Mouse (Mus musculus) midbrain, postnatal 0 days (tissue): ENCODE data around the gene Klhdc3. TPM values are rescaled to one million over a fixed set of nuclear protein-coding genes. Genes with fewer than 3 reads are reported as not detected.
A peak's percentile ranks its signal among the peaks of the same experiment; 100 is the strongest.

ENCODE experiments used
- ATAC-seq: fragments of 200-750 bp; cut with Nextera tagmentation; 2 replicates; pipeline ENCODE4 v1.8.0; 2017; ENCODE audit warnings: moderate number of reproducible peaks, mild to moderate bottlenecking, moderate TSS enrichment, moderate library complexity; ENCODE audit not compliant: low FRiP score
- DNase-seq: peaks from one replicate; pipeline ENCODE4 v3.0.0-alpha.2; 2015; ENCODE audit warnings: low spot score
- H3K27ac ChIP-seq: fragments of 300-500 bp; sonication (generic); 2 replicates; pipeline ENCODE4 v1.5.1; 2014; ENCODE audit warnings: low read depth, mild to moderate bottlenecking, low read length, mixed read lengths
- H3K27me3 ChIP-seq: fragments of 300-500 bp; sonication (generic); 2 replicates; pipeline ENCODE4 v1.6.1; 2014; ENCODE audit warnings: low read length, control low read depth, mixed read lengths; ENCODE audit not compliant: insufficient read depth
- H3K36me3 ChIP-seq: fragments of 300-500 bp; sonication (generic); 2 replicates; pipeline ENCODE4 v1.6.1; 2014; ENCODE audit warnings: low read length, control low read depth, mixed read lengths; ENCODE audit not compliant: insufficient read depth
- H3K4me1 ChIP-seq: fragments of 300-500 bp; sonication (generic); 2 replicates; pipeline ENCODE4 v1.6.1; 2014; ENCODE audit warnings: mild to moderate bottlenecking, control low read depth, antibody characterized with exemption, low read length, mixed read lengths; ENCODE audit not compliant: insufficient read depth
- H3K4me2 ChIP-seq: fragments of 300-500 bp; sonication (generic); 2 replicates; pipeline ENCODE4 v1.6.1; 2014; ENCODE audit warnings: low read depth, mild to moderate bottlenecking, low read length, mixed read lengths; ENCODE audit not compliant: poor library complexity, severe bottlenecking
- H3K4me3 ChIP-seq: fragments of 300-500 bp; sonication (generic); 2 replicates; pipeline ENCODE4 v1.5.1; 2014; ENCODE audit warnings: low read depth, mild to moderate bottlenecking, low read length, moderate library complexity
- H3K9ac ChIP-seq: fragments of 300-500 bp; sonication (generic); replicated peaks from 2 replicates; pipeline ENCODE4 v1.6.1; 2014; ENCODE audit warnings: mild to moderate bottlenecking, low read length, moderate library complexity, mixed read lengths; ENCODE audit not compliant: poor library complexity, severe bottlenecking
- H3K9me3 ChIP-seq: fragments of 300-500 bp; sonication (generic); 2 replicates; pipeline ENCODE4 v1.6.1; 2016; ENCODE audit warnings: low read length, control low read depth
- CTCF ChIP-seq: IDR thresholded peaks from 2 replicates; pipeline ENCODE4 v1.5.1; 2016; ENCODE audit warnings: antibody characterized with exemption, mild to moderate bottlenecking
- WGBS: fragments of 180-500 bp; shearing (Covaris S2); extraction: QIAGEN DNeasy Blood & Tissue Kit; methylation state at CpG from one replicate; pipeline ENCODE4 v1.1.7; 2014; 5-methylcytosine and 5-hydroxymethylcytosine counted together
- polyA plus RNA-seq: library from polyadenylated mRNA; unstranded; fragments of >200 nt; fragmentation: Nextera tagmentation; extraction: Ambion mirVana; gene quantifications from 2 replicates; pipeline ENCODE4 v1.2.1, GENCODE M21; 2015
- total RNA-seq: library from RNA; depleted of rRNA; stranded (reverse); fragments of >200 nt; gene quantifications from 2 replicates; pipeline ENCODE4 v1.2.3, GENCODE M21; 2014; rRNA removed

The Klhdc3 gene
- 98.7 and 99.7 TPM in 2 replicates for total RNA-seq
- polyA plus RNA-seq: 185 and 192 TPM in 2 replicates

DNA sequence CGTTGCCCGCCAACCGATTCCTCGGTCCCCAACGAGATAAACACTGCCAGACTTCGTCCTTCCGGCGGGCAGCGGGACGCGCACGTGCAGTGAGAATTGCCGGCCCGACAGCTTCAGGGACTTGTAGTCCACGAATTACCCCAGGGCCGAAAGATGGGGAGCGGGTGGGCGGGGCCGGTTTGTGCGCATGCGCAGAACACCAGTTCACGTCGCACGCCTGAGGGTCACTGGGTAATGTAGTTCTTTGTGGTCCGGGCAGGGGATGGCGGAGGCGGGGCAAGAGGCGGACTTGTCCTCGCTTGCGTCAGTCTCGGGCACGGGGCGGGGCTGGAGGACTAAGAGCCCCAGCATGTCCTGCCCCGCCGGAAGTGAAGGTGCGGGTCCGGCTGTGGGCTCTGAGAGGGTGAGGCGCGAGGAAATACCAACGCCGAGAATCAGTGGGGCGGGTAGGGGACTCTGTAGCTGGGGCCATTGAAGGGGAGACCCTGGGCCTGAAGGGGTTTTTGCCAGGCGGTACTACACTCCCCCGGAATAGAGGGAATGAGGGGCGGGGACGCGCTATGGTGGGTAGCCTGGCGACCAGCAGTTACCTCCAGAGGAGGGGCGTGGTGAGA is at the start of gene Klhdc3:
TSS of gene Klhdc3 (minus strand) at position 155 of the 614 bp plus-strand sequence.
- H3K4me2 ChIP-seq: peak within 1 kb of the TSS; percentile 91
- peak within 1 kb of the TSS; percentile 83 for H3K27ac ChIP-seq
- 0% methylated on average over 48 of the region's 49 CpGs for WGBS
- DNase-seq: peak; percentile 98
- peaks cover 51% of the 10 kb centered on the region for H3K36me3 ChIP-seq
- peak within 1 kb of the TSS; percentile 91 for H3K4me3 ChIP-seq
- H3K27me3 ChIP-seq: no peaks in the 10 kb centered on the region
- H3K4me1 ChIP-seq: peaks cover 15% of the 10 kb centered on the region; the same call in 1 of the 2 replicates
- peak; percentile 96 for ATAC-seq
- H3K9ac ChIP-seq: peak within 1 kb of the TSS; percentile 83
- peak; percentile 43 for TF ChIP-seq CTCF
- no peaks in the 10 kb centered on the region for H3K9me3 ChIP-seq

GRCm38 (mm10) chr17:46728904-46729318 is 48.2 kb upstream of the Klhdc3 start, which contains the start of gene Gnmt:
Gene Gnmt, minus strand, starts transcription at chr17:46729168.
- TF ChIP-seq CTCF: no peak
- H3K27me3 ChIP-seq: no peaks in the 10 kb centered on the region
- H3K9me3 ChIP-seq: no peaks in the 10 kb centered on the region
- 0 out of 2 replicates have a peak within 1 kb of the TSS, but pooled peaks have one; percentile 13 for H3K9ac ChIP-seq
- H3K4me1 ChIP-seq: no peaks in the 10 kb centered on the region
- no peak within 1 kb of the TSS for H3K27ac ChIP-seq
- WGBS: 20% methylated on average over 24 of the region's 24 CpGs
- H3K4me2 ChIP-seq: peak within 1 kb of the TSS; percentile 4; the same call in 1 of the 2 replicates
- no peak for DNase-seq
- no peak within 1 kb of the TSS for H3K4me3 ChIP-seq
- H3K36me3 ChIP-seq: peaks cover 10% of the 10 kb centered on the region
- ATAC-seq: no peak

GRCm38 (mm10) chr17:46728496-46728895 is 47.8 kb upstream of the Klhdc3 start:
- peaks cover 10% of the 10 kb centered on the region for H3K36me3 ChIP-seq
- no peak for TF ChIP-seq CTCF
- no peak for ATAC-seq
- no peak overlapping the region for H3K4me3 ChIP-seq
- no peaks in the 10 kb centered on the region for H3K27me3 ChIP-seq
- no peaks in the 10 kb centered on the region for H3K9me3 ChIP-seq
- no peaks in the 10 kb centered on the region for H3K4me1 ChIP-seq
- no peak for DNase-seq
- H3K4me2 ChIP-seq: peak overlapping the region; percentile 4; the same call in 1 of the 2 replicates
- H3K9ac ChIP-seq: 0 out of 2 replicates have a peak overlapping the region, but pooled peaks have one; percentile 13
- WGBS: 51% methylated on average over 11 of the region's 11 CpGs
- H3K27ac ChIP-seq: no peak overlapping the region

DNA sequence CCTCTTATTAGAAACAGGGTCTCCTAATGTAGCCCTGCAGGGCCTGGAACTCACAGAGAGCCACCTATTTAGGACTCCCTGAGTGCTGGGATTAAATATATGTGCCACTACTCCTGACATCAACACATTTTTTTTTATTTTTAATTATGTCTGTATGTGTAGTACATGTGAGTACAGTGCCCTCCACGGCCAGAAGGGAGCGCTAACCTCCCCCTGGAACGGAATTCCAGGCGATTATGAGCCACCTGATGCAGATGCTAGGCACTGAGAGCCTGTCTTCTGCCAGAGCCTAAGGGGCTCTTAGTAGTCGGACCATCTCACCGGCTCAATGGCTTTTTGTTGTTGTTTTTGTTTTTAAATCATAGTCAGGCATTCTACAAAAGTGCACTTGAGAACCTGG is 47.3 kb upstream of the Klhdc3 start:
- peak; percentile 42 for TF ChIP-seq CTCF
- DNase-seq: no peak
- 38% methylated on average over 6 of the region's 6 CpGs for WGBS
- Histone ChIP-seq H3K4me3 (no peak overlapping the region), H3K4me1 (no peaks in the 10 kb centered on the region), H3K9ac (no peak overlapping the region), H3K9me3 (no peaks in the 10 kb centered on the region), H3K27me3 (no peaks in the 10 kb centered on the region), H3K36me3 (peaks cover 13% of the 10 kb centered on the region), H3K27ac (no peak overlapping the region), H3K4me2 (no peak overlapping the region)
- no peak for ATAC-seq

DNA sequence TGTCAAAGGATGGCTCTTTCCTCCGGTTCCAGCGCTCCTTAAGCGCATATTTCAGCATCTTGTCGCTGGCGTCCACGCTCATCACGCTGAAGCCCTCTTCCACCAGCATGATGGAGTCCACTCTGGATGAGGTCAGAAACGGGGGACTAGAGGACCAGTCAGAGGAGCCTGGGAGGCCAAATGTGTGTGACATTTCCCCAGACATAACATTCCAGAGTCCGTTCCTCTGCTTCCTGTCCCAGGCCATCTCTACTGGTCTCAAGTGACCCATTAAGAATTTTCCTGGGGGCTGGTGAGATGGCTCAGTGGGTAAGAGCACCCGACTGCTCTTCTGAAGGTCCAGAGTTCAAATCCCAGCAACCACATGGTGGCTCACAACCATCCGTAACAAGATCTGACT is 46.6 kb upstream of the Klhdc3 start:
- H3K27me3 ChIP-seq: no peaks in the 10 kb centered on the region
- H3K9me3 ChIP-seq: no peaks in the 10 kb centered on the region
- 91% methylated on average over 11 of the region's 11 CpGs for WGBS
- TF ChIP-seq CTCF: no peak
- no peaks in the 10 kb centered on the region for H3K4me1 ChIP-seq
- no peak overlapping the region for H3K4me3 ChIP-seq
- H3K36me3 ChIP-seq: peaks cover 13% of the 10 kb centered on the region
- ATAC-seq: no peak
- H3K9ac ChIP-seq: no peak overlapping the region
- no peak overlapping the region for H3K4me2 ChIP-seq
- H3K27ac ChIP-seq: no peak overlapping the region
- no peak for DNase-seq
